Mouse (Mus musculus) telencephalon, adult 2 months (tissue): ENCODE measurements around the gene Dspp.

Source experiments
- DNase-seq: peaks from one replicate; pipeline ENCODE4 v3.0.0-alpha.2; 2011; ENCODE audit warnings: low read depth, low spot score

Gene Dspp

GRCm38 (mm10) chr5:104170412-104170811, at the start of gene Dspp:
TSS of gene Dspp (plus strand) at chr5:104170712.
- DNase-seq, result no peak

- DNase-seq, result no peak
These were observed 46.4 kb upstream of the Dspp start for GRCm38 (mm10) chr5:104124016-104124658.

- no peak for DNase-seq
These were observed 43.8 kb upstream of the Dspp start for GRCm38 (mm10) chr5:104126561-104127320.

- DNase-seq, result no peak
These were observed 43.2 kb upstream of the Dspp start for GRCm38 (mm10) chr5:104127351-104127750.

- DNase-seq, result no peak
These were observed 42.1 kb upstream of the Dspp start for GRCm38 (mm10) chr5:104128281-104129031.

- no peak for DNase-seq
These were observed 39.6 kb upstream of the Dspp start for GRCm38 (mm10) chr5:104130891-104131290.

- no peak for DNase-seq
These were observed 39.0 kb upstream of the Dspp start for GRCm38 (mm10) chr5:104131544-104131943.

GRCm38 (mm10) chr5:104133752-104134151, 36.8 kb upstream of the Dspp start:
- DNase-seq, result no peak

- DNase-seq, result no peak
These were observed 32.5 kb upstream of the Dspp start for GRCm38 (mm10) chr5:104137920-104138541.

GRCm38 (mm10) chr5:104141067-104141466, 29.4 kb upstream of the Dspp start:
- no peak for DNase-seq

GRCm38 (mm10) chr5:104144057-104144456, 26.5 kb upstream of the Dspp start:
- no peak for DNase-seq

- no peak for DNase-seq
These were observed 21.2 kb upstream of the Dspp start for GRCm38 (mm10) chr5:104149349-104149748.

- DNase-seq, result no peak
These were observed 20.3 kb upstream of the Dspp start for GRCm38 (mm10) chr5:104150196-104150595.

GRCm38 (mm10) chr5:104157701-104158100, 12.8 kb upstream of the Dspp start:
- no peak for DNase-seq

- no peak for DNase-seq
These were observed 12.0 kb upstream of the Dspp start for GRCm38 (mm10) chr5:104158332-104159052.

GRCm38 (mm10) chr5:104160581-104160980, 9.9 kb upstream of the Dspp start:
- no peak for DNase-seq

GRCm38 (mm10) chr5:104161390-104161789, 9.1 kb upstream of the Dspp start:
- no peak for DNase-seq

- DNase-seq, result no peak
These were observed 7.0 kb upstream of the Dspp start for GRCm38 (mm10) chr5:104163536-104163935.

GRCm38 (mm10) chr5:104173094-104173493, 2.6 kb downstream of the Dspp start:
- peak; percentile 51 for DNase-seq

GRCm38 (mm10) chr5:104183743-104184142, 13.2 kb downstream of the Dspp start:
- DNase-seq, result no peak

GRCm38 (mm10) chr5:104187281-104187680, 16.8 kb downstream of the Dspp start:
- DNase-seq, result no peak
